Mouse (Mus musculus) intestine, embryonic 15.5 days (tissue): Measurements from ENCODE around the gene Cadps. TPM values are rescaled to one million over a fixed set of nuclear protein-coding genes. Genes with fewer than 3 reads are reported as not detected.

Source experiments
- ATAC-seq: fragments of 200-750 bp; cut with Nextera tagmentation; 2 replicates; pipeline ENCODE4 v1.8.0; 2017; ENCODE audit warnings: moderate TSS enrichment, moderate library complexity
- H3K27ac ChIP-seq: fragments of 300-500 bp; sonication (generic); 2 replicates; pipeline ENCODE4 v1.5.1; 2015; ENCODE audit warnings: mild to moderate bottlenecking, inconsistent platforms
- H3K27me3 ChIP-seq: fragments of 300-500 bp; sonication (generic); replicated peaks from 2 replicates; pipeline ENCODE4 v1.6.1; 2015; ENCODE audit warnings: inconsistent platforms
- H3K36me3 ChIP-seq: fragments of 300-500 bp; sonication (generic); 2 replicates; pipeline ENCODE4 v1.6.1; 2015; ENCODE audit warnings: inconsistent platforms
- H3K4me1 ChIP-seq: fragments of 300-500 bp; sonication (generic); replicated peaks from 2 replicates; pipeline ENCODE4 v1.6.1; 2015; ENCODE audit warnings: inconsistent platforms
- H3K4me2 ChIP-seq: fragments of 300-500 bp; sonication (generic); replicated peaks from 2 replicates; pipeline ENCODE4 v1.6.1; 2015; ENCODE audit warnings: mild to moderate bottlenecking, inconsistent platforms
- H3K4me3 ChIP-seq: fragments of 300-500 bp; sonication (generic); replicated peaks from 2 replicates; pipeline ENCODE4 v1.5.1; 2015; ENCODE audit warnings: inconsistent platforms
- H3K9ac ChIP-seq: fragments of 300-500 bp; sonication (generic); 2 replicates; pipeline ENCODE4 v1.6.1; 2015; ENCODE audit warnings: inconsistent platforms
- H3K9me3 ChIP-seq: fragments of 300-500 bp; sonication (generic); 2 replicates; pipeline ENCODE4 v1.6.1; 2016; ENCODE audit warnings: inconsistent platforms
- WGBS: fragments of 180-500 bp; shearing (Covaris S2); methylation state at CpG from one replicate; pipeline ENCODE4 v1.1.7; 2015; 5-methylcytosine and 5-hydroxymethylcytosine counted together
- polyA plus RNA-seq: library from polyadenylated mRNA; unstranded; fragments of >200 nt; fragmentation: Nextera tagmentation; extraction: Ambion mirVana; gene quantifications from 2 replicates; pipeline ENCODE4 v1.2.1, GENCODE M21; 2015

Gene Cadps
- polyA plus RNA-seq, 1 experiment from 2014 or later: 2.5 TPM

- no peaks in the 10 kb centered on the region for H3K36me3 ChIP-seq
- no peaks in the 10 kb centered on the region for H3K4me1 ChIP-seq
- WGBS: 81% methylated on average over 3 of the region's 3 CpGs
- no peak overlapping the region for H3K27ac ChIP-seq
- H3K27me3 ChIP-seq: no peaks in the 10 kb centered on the region
- H3K9me3 ChIP-seq: no peaks in the 10 kb centered on the region
- ATAC-seq: no peak
- no peak overlapping the region for H3K4me2 ChIP-seq
- no peak overlapping the region for H3K9ac ChIP-seq
- no peak overlapping the region for H3K4me3 ChIP-seq
These were observed 104.1 kb downstream of the Cadps start for GRCm38 (mm10) chr14:12718766-12719165.

DNA sequence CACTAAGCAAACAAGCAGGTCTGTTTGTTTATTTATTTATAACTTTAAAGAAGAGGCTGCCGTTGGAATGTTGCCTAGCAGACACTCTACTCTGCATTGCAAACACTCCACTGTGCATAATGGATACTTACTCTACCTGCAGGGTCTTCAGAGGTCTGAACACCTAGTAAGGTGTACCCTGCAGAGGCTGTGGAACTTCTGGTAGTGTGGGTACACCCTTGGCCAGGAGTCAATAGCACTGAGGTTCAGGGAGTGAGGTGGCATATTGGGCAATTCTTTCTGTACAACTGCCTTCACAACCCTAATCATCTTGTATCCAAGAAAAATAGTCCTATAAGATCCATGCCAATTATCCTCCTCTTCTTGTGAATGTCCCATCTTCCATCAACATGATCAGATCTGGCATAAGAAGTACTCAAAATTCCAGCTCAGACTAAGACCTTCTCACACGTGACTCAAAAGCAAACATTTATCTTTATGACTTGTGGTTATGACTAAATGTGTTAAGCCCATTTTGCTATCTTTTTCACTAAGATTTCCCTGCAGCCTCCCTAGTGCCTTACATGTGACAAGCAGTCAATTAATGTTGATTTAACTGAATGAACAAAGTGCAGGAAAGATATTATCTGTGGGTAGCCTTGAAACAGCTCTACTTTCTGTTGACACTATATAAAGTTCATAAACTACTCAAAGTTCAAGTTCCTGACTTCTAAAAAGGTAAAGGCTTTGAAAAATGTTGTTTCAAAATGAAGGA lies 106.8 kb downstream of the Cadps start:
- H3K4me3 ChIP-seq: no peak overlapping the region
- H3K27me3 ChIP-seq: no peaks in the 10 kb centered on the region
- H3K4me2 ChIP-seq: no peak overlapping the region
- no peaks in the 10 kb centered on the region for H3K9me3 ChIP-seq
- H3K9ac ChIP-seq: no peak overlapping the region
- WGBS: 36% methylated on average over 2 of the region's 2 CpGs
- no peaks in the 10 kb centered on the region for H3K36me3 ChIP-seq
- no peaks in the 10 kb centered on the region for H3K4me1 ChIP-seq
- ATAC-seq: peak; percentile 87
- no peak overlapping the region for H3K27ac ChIP-seq

GRCm38 (mm10) chr14:12707395-12707794 lies 115.5 kb downstream of the Cadps start:
- Histone ChIP-seq H3K4me3 (no peak overlapping the region), H3K27ac (no peak overlapping the region), H3K9me3 (no peaks in the 10 kb centered on the region), H3K27me3 (no peaks in the 10 kb centered on the region), H3K4me2 (no peak overlapping the region), H3K9ac (no peak overlapping the region), H3K4me1 (no peaks in the 10 kb centered on the region), H3K36me3 (no peaks in the 10 kb centered on the region)
- no peak for ATAC-seq
- WGBS: 92% methylated on average over 3 of the region's 3 CpGs

DNA sequence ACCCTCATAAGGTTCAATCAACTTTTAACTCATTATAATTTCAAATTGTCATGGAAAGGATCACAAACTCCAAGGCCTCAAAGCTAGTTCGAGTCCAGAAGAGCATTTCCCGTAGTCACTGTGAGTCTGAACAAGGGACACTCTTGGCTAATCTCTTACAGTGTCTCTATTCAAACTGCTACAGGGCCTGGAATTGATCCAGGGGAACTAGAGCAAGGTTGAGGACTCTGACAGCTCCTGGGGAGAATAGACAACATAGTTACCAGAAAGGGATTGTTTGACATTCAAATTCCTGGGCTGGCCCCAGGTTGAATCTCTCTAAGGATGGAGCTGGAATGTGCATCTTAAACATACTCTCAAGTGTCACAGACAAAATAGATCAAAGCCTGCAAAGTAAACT lies 118.4 kb downstream of the Cadps start:
- Histone ChIP-seq H3K27me3 (no peaks in the 10 kb centered on the region), H3K9ac (no peak overlapping the region), H3K4me1 (no peaks in the 10 kb centered on the region), H3K4me2 (no peak overlapping the region), H3K27ac (no peak overlapping the region), H3K4me3 (no peak overlapping the region), H3K9me3 (no peaks in the 10 kb centered on the region), H3K36me3 (no peaks in the 10 kb centered on the region)
- ATAC-seq: no peak
- 83% methylated on average over 2 of the region's 2 CpGs for WGBS

- no peak for ATAC-seq
- WGBS: 48% methylated on average over 1 of the region's 1 CpGs
These were observed 132.7 kb downstream of the Cadps start for GRCm38 (mm10) chr14:12690201-12690600.

GRCm38 (mm10) chr14:12685015-12685414 lies 137.9 kb downstream of the Cadps start:
- no peaks in the 10 kb centered on the region for H3K9me3 ChIP-seq
- H3K36me3 ChIP-seq: no peaks in the 10 kb centered on the region
- no peak for ATAC-seq
- H3K4me2 ChIP-seq: no peak overlapping the region
- no peak overlapping the region for H3K9ac ChIP-seq
- no peaks in the 10 kb centered on the region for H3K4me1 ChIP-seq
- no peak overlapping the region for H3K27ac ChIP-seq
- no peak overlapping the region for H3K4me3 ChIP-seq
- no peaks in the 10 kb centered on the region for H3K27me3 ChIP-seq
- WGBS: 83% methylated on average over 3 of the region's 3 CpGs

More at GRCm38 (mm10) chr14:12690201-12690600, 132.7 kb downstream of the Cadps start:
- Histone ChIP-seq H3K4me1 (no peaks in the 10 kb centered on the region), H3K9me3 (no peaks in the 10 kb centered on the region), H3K4me2 (no peak overlapping the region), H3K36me3 (no peaks in the 10 kb centered on the region), H3K9ac (no peak overlapping the region), H3K27me3 (no peaks in the 10 kb centered on the region), H3K27ac (no peak overlapping the region), H3K4me3 (no peak overlapping the region)

- no peak for ATAC-seq
- H3K4me3 ChIP-seq: no peak overlapping the region
- H3K9ac ChIP-seq: no peak overlapping the region
- no peak overlapping the region for H3K4me2 ChIP-seq
- H3K4me1 ChIP-seq: no peaks in the 10 kb centered on the region
- H3K9me3 ChIP-seq: no peaks in the 10 kb centered on the region
- no peak overlapping the region for H3K27ac ChIP-seq
- no peaks in the 10 kb centered on the region for H3K27me3 ChIP-seq
- WGBS: 35% methylated on average over 3 of the region's 3 CpGs
- no peaks in the 10 kb centered on the region for H3K36me3 ChIP-seq
These were observed 141.8 kb downstream of the Cadps start for GRCm38 (mm10) chr14:12680819-12681638.

- Histone ChIP-seq H3K9ac (no peak overlapping the region), H3K4me3 (no peak overlapping the region), H3K4me1 (no peaks in the 10 kb centered on the region), H3K9me3 (no peaks in the 10 kb centered on the region), H3K27ac (no peak overlapping the region), H3K27me3 (no peaks in the 10 kb centered on the region), H3K4me2 (no peak overlapping the region), H3K36me3 (no peaks in the 10 kb centered on the region)
- 58% methylated on average over 2 of the region's 2 CpGs for WGBS
- ATAC-seq: no peak
These were observed 161.4 kb downstream of the Cadps start for GRCm38 (mm10) chr14:12661430-12661829.

GRCm38 (mm10) chr14:12657351-12657750 lies 165.5 kb downstream of the Cadps start:
- WGBS: 65% methylated on average over 4 of the region's 4 CpGs
- no peak overlapping the region for H3K4me2 ChIP-seq
- no peak overlapping the region for H3K27ac ChIP-seq
- H3K4me1 ChIP-seq: no peaks in the 10 kb centered on the region
- no peak overlapping the region for H3K9ac ChIP-seq
- no peak overlapping the region for H3K4me3 ChIP-seq
- no peaks in the 10 kb centered on the region for H3K9me3 ChIP-seq
- H3K36me3 ChIP-seq: no peaks in the 10 kb centered on the region
- H3K27me3 ChIP-seq: no peaks in the 10 kb centered on the region
- no peak for ATAC-seq

DNA sequence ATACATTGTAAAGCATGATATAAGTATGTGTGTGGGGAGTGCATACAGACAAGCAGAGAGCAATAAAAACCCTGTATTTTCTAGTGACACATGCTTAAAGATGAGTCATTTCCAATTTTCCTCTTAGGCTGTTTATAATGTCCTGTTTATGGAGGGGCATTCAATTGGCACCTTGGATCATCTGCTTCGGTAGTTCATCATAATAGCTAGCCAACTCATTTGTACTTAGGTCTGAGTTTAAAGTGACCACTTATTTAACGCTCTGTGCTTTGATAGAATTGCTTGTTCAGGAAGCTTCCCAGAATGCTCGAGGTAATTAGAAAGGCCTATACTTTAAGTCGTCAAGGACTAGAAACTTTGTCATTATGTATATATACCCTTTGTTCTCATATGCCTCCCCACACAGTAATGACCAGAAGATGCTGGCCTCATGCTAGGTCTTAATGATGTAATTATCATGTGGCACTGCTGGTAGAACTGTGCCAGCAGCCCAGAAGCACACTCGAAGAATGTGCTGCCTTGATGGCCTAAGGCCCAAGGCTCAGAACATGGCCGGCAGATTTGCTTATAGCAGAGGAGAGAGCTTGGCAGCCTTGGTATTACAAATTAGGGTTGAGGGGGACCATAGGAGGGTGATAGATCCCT lies 179.9 kb downstream of the Cadps start:
- H3K4me1 ChIP-seq: no peaks in the 10 kb centered on the region
- no peaks in the 10 kb centered on the region for H3K27me3 ChIP-seq
- 81% methylated on average over 6 of the region's 6 CpGs for WGBS
- H3K36me3 ChIP-seq: no peaks in the 10 kb centered on the region
- H3K9ac ChIP-seq: no peak overlapping the region
- no peak for ATAC-seq
- H3K4me3 ChIP-seq: no peak overlapping the region
- H3K9me3 ChIP-seq: no peaks in the 10 kb centered on the region
- H3K4me2 ChIP-seq: no peak overlapping the region
- no peak overlapping the region for H3K27ac ChIP-seq

- no peak overlapping the region for H3K4me2 ChIP-seq
- no peaks in the 10 kb centered on the region for H3K36me3 ChIP-seq
- no peaks in the 10 kb centered on the region for H3K4me1 ChIP-seq
- no peak overlapping the region for H3K4me3 ChIP-seq
- no peak for ATAC-seq
- H3K27me3 ChIP-seq: no peaks in the 10 kb centered on the region
- H3K9me3 ChIP-seq: no peaks in the 10 kb centered on the region
- no peak overlapping the region for H3K9ac ChIP-seq
- 84% methylated on average over 2 of the region's 2 CpGs for WGBS
- no peak overlapping the region for H3K27ac ChIP-seq
These were observed 184.1 kb downstream of the Cadps start for GRCm38 (mm10) chr14:12638762-12639161.

DNA sequence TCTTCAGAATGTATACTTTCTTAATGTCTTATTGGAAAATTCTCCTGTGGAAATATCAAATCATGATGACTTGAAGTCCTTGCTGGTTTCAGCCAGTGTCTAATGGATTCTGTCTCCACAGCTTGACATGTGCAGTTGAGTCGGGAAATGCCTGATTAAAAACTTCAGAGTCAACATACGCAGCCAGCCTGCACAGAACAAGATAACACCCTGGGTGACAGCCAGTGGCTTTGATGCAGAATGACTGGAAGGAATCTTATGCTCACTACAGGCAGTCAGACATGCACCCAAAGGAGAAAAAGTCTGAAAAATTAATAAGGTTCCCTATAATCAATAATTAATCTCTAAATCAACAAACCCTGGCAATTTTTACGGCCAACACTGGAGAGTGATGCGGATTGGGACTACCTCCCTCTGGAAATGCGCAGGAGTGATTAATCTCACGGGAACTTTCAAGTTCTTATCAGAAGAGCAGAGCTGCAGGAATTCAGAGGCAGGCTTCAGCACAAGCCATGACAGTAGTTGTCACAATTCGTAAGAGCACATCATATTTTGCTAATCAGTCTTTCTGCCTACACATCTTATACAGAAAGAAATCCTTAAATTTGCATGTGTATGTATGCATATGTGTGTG lies 185.6 kb downstream of the Cadps start:
- H3K4me1 ChIP-seq: no peaks in the 10 kb centered on the region
- no peak overlapping the region for H3K4me2 ChIP-seq
- H3K27ac ChIP-seq: no peak overlapping the region
- no peak overlapping the region for H3K4me3 ChIP-seq
- H3K27me3 ChIP-seq: no peaks in the 10 kb centered on the region
- H3K9ac ChIP-seq: no peak overlapping the region
- no peaks in the 10 kb centered on the region for H3K36me3 ChIP-seq
- H3K9me3 ChIP-seq: no peaks in the 10 kb centered on the region
- 58% methylated on average over 7 of the region's 7 CpGs for WGBS
- no peak for ATAC-seq
